Mouse (Mus musculus) heart, adult 18-20 months (tissue): ENCODE measurements around the gene Insl5. TPM values are rescaled to one million over a fixed set of nuclear protein-coding genes. Genes with fewer than 3 reads are reported as not detected.

ENCODE experiments used
- DNase-seq, 2 experiments: peaks; one replicate each; pipeline ENCODE4 v3.0.0; 2021 to 2022; ENCODE audit warnings: mixed read lengths in 1 of 2
- total RNA-seq, 2 experiments: library from RNA; stranded (reverse); gene quantifications; 2 replicates each; pipeline ENCODE4 v1.2.3; 2021

Gene Insl5
- total RNA-seq, 2 experiments from 2014 or later, result not detected

DNA sequence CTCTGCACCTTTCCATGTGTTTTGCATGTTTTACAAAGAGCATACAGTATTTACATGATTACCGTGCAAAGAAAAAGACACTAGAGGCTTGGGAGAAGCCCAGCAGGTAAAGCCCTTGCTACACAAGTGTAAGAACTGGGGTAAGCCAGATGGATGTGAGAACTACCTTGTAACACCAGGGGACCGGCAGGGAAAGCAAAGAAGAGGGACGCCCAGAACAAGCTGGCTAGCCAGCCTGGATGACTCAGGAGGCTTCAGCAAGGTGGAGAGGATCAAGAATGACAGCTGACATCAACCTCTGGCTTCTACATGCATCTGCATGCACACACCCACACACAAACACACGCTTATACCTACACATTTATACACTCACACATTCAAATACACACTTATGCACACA, 36.6 kb downstream of the Insl5 start:
- no peak for DNase-seq

GRCm38 (mm10) chr4:102989391-102989790, 37.3 kb downstream of the Insl5 start:
- no peak for DNase-seq

DNA sequence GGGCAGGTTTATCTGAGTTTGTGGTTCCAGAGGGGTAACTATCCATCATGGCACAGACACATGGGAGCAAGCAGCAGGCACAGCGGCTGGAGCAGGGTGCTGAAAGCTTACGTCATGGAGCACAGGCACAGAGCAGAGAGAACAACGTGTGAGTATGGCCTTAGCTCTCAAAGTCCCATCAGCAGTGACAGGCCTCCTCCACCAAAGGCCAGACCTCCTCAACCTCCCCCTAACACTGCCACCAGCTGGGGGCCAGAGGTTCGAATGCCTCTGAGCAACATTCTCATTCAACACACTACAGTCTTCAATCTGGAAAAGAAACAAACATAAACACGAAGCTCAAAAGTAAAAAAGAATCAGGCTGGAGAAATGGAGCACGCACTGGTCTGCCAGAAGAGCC, 38.1 kb downstream of the Insl5 start:
- DNase-seq, result no peak

- DNase-seq, result no peak
Measured at GRCm38 (mm10) chr4:102987756-102988155, 38.9 kb downstream of the Insl5 start.

GRCm38 (mm10) chr4:102987325-102987724, 39.3 kb downstream of the Insl5 start:
- DNase-seq, result no peak

DNA sequence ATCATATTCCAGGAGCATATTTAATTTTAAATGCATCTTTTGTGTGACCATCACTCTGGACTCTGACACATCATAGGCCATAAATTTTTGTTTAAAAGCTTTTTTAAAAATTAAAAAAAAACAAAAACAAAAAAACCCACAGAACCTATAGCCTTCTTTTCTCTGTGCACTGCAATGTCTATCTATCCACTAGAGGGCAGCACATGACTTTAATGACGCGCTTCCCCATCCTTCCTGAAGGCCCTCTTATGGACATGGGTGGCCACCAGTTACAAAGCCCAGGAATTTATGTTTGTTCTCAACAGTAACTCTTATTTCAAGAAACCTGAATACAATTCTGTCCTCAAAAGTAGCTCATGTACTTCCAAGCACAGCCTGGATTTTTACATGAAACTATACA, 39.7 kb downstream of the Insl5 start:
- peak; percentile 53 to 74 for DNase-seq

GRCm38 (mm10) chr4:102986173-102986572, 40.5 kb downstream of the Insl5 start:
- DNase-seq, result no peak

GRCm38 (mm10) chr4:102981709-102982108, 44.9 kb downstream of the Insl5 start:
- DNase-seq, result no peak

GRCm38 (mm10) chr4:102979385-102979784, 47.3 kb downstream of the Insl5 start:
- no peak for DNase-seq

DNA sequence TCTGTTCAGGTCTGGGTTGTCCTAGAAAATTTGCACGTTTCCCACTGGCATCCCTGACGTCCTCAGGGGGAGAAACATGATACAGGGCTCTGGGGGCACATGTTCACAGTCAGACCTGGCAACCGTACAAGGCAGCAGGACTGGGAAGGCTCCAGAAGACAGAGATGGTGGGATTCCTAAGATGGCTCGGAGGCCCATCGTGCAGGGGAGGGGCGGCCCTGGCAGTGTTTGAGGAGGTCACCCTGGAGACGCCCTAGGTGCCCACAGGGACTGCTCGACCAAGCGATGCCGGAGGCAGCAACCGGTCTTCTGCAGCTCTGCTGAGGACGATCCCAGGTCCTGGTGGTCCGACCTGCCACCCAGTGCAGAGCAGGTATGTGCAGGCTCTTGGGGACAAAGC, 48.2 kb downstream of the Insl5 start, which contains the start of gene Tctex1d1:
Tctex1d1 (plus strand) TSS at position 167 of the 400 bp plus-strand sequence.
- peak in 1 of 2 experiments; percentile 12 for DNase-seq

DNA sequence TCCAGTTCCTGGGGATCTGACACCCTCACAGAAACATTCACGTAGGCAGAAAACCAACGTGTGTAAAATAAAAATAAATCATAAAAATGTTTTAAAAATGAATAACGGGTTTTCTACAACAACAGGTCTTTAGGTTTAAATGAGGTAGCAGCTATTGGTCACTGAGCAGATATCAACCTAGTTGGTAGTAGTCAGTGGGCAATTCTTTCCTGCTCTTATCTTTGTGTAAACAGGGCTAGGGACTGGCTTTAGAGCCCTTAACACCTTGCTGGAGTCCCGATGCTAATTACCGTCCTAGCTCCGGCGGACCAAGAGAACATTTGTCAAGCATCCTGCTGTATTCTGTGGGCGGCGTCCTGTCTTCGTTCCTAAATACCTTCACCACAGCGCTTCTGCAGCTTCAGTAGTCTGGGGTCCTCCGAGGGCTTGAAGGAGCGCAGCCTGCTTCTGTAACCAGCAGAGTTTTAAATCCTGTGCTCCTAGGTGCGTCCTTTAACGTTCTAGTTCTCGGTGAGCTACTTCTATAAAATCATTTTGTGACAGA, 48.8 kb downstream of the Insl5 start:
- DNase-seq, result no peak

- DNase-seq, result no peak
Measured at GRCm38 (mm10) chr4:102976290-102977275, 50.1 kb downstream of the Insl5 start.

DNA sequence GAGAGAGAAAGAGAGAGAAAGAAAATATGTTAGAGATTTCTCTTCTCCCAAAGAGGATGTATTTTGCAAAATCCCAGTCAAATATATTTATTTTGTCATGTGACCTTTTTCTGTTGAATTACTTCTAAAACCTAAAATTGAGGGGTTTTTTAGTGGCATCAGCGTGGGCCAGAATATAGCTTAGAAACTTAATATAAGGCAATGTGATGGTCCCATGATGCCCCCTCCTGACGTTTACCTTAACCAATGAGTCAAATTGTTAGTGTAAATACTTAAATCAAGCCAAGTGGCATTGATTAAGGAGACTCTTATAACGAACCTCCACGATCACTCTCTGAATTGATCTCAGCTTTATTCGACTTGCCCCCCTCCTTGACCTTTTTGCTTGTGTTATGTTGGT, 52.5 kb downstream of the Insl5 start:
- no peak for DNase-seq

- DNase-seq, result no peak
Measured at GRCm38 (mm10) chr4:102972071-102972470, 54.6 kb downstream of the Insl5 start.

GRCm38 (mm10) chr4:102971159-102971558, 55.5 kb downstream of the Insl5 start:
- no peak for DNase-seq

DNA sequence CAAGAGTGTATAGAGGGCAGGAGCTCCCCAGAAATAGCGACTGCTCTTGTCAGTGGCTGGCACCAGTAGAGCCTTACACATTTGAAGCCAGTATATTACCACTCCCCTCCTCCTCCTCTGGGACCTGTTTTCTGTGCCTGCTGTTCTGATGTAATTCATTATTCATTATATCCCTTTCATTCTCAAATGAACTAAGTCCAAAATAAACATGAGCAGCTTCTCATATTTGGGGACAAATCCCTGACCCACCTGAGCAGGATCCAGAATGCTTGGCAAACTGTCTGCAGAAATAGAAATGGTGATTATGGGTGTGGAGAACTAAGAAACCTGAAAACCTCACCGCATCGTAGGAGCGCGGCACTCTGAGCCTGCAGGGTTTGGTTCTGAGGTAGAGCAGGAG, 57.0 kb downstream of the Insl5 start:
- no peak for DNase-seq

Other genes with a start within 250 kb of the Insl5 start
- not detected for gene Tctex1d1, start 48.2 kb downstream of the Insl5 start, total RNA-seq
- gene Mier1, start 87.5 kb upstream of the Insl5 start, total RNA-seq, result 10 to 100 TPM; 30.0 to 34.5 TPM
- under 1 TPM; 0.52 to 0.93 TPM for gene Wdr78, start 87.7 kb upstream of the Insl5 start, total RNA-seq
- 1 to 10 TPM; 5.8 to 8.6 TPM for gene Slc35d1, start 188.3 kb upstream of the Insl5 start, total RNA-seq